Mouse (Mus musculus) hindbrain, postnatal 0 days (tissue): ENCODE data around the gene Cyp2d11. TPM values are rescaled to one million over a fixed set of nuclear protein-coding genes. Genes with fewer than 3 reads are reported as not detected.
"Not testable (repeated sequence)": the region's sequence is repeated elsewhere in the genome, so short reads cannot be mapped to it uniquely, and the experiment has no call there.

Source experiments
- ATAC-seq: fragments of 200-750 bp; cut with Nextera tagmentation; 2 replicates; pipeline ENCODE4 v1.8.0; 2017; ENCODE audit warnings: mild to moderate bottlenecking, moderate TSS enrichment, moderate library complexity
- DNase-seq: peaks from one replicate; pipeline ENCODE4 v3.0.0-alpha.2; 2015; ENCODE audit warnings: low spot score
- H3K27ac ChIP-seq: fragments of 300-500 bp; sonication (generic); 2 replicates; pipeline ENCODE4 v1.5.1; 2014; ENCODE audit warnings: mild to moderate bottlenecking
- H3K27me3 ChIP-seq: fragments of 300-500 bp; sonication (generic); 2 replicates; pipeline ENCODE4 v1.6.1; 2014; ENCODE audit warnings: low read length, mixed read lengths; ENCODE audit not compliant: insufficient read depth
- H3K36me3 ChIP-seq: fragments of 300-500 bp; sonication (generic); 2 replicates; pipeline ENCODE4 v1.6.1; 2014; ENCODE audit warnings: low read length, mixed read lengths; ENCODE audit not compliant: insufficient read depth
- H3K4me1 ChIP-seq: fragments of 300-500 bp; sonication (generic); 2 replicates; pipeline ENCODE4 v1.6.1; 2014; ENCODE audit warnings: antibody characterized with exemption, low read length, mixed read lengths; ENCODE audit not compliant: insufficient read depth
- H3K4me2 ChIP-seq: fragments of 300-500 bp; sonication (generic); 2 replicates; pipeline ENCODE4 v1.6.1; 2014; ENCODE audit warnings: low read depth, mild to moderate bottlenecking, low read length, moderate library complexity, mixed read lengths
- H3K4me3 ChIP-seq: fragments of 300-500 bp; sonication (generic); 2 replicates; pipeline ENCODE4 v1.5.1; 2014; ENCODE audit warnings: low read length
- H3K9ac ChIP-seq: fragments of 300-500 bp; sonication (generic); replicated peaks from 2 replicates; pipeline ENCODE4 v1.6.1; 2014; ENCODE audit warnings: mild to moderate bottlenecking, low read length, moderate library complexity, mixed read lengths
- H3K9me3 ChIP-seq: fragments of 300-500 bp; sonication (generic); 2 replicates; pipeline ENCODE4 v1.6.1; 2016; ENCODE audit warnings: low read length, mixed read lengths
- CTCF ChIP-seq: IDR thresholded peaks from 2 replicates; pipeline ENCODE4 v1.5.1; 2016; ENCODE audit warnings: antibody characterized with exemption, control low read depth, low read depth
- WGBS: fragments of 180-500 bp; shearing (Covaris S2); extraction: QIAGEN DNeasy Blood & Tissue Kit; methylation state at CpG from one replicate; pipeline ENCODE4 v1.1.7; 2014; 5-methylcytosine and 5-hydroxymethylcytosine counted together
- polyA plus RNA-seq: library from polyadenylated mRNA; unstranded; fragments of >200 nt; fragmentation: Nextera tagmentation; extraction: Ambion mirVana; gene quantifications from 2 replicates; pipeline ENCODE4 v1.2.1, GENCODE M21; 2015
- total RNA-seq: library from RNA; depleted of rRNA; stranded (reverse); fragments of >200 nt; gene quantifications from 2 replicates; pipeline ENCODE4 v1.2.3, GENCODE M21; 2014; rRNA removed

The Cyp2d11 gene
- total RNA-seq (not detected in 2 replicates), polyA plus RNA-seq (not detected in 2 replicates)

DNA sequence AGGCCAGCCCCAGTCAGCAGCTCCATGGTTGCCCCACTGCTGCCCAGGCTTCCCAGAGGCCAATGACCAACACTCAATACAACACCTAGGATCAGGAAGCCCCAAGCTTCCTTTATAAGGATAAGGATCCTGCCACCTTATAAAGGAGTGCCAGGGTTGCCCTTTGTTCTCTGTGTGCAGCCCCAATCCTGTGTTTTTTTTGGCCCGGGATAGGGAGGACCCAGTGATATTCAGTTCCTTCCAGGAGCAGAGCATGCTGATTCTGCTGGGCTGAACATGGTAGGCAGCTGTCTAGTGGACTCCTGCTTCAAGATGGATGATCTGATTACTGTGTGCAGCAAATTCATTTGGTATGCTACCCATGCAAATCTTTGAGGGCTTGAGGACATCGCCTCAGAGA is at the start of gene Cyp2d11:
Gene Cyp2d11 (minus strand): TSS at position 101 of the 400 bp plus-strand sequence.
- H3K4me1 ChIP-seq, H3K27me3 ChIP-seq, ATAC-seq, H3K9ac ChIP-seq, H3K4me2 ChIP-seq, H3K27ac ChIP-seq, H3K9me3 ChIP-seq, H3K36me3 ChIP-seq, H3K4me3 ChIP-seq, DNase-seq: not testable (repeated sequence)
- WGBS: 83% methylated on average over 2 of the region's 2 CpGs

- 0 out of 2 replicates have a peak, but pooled peaks have one; percentile 6 for TF ChIP-seq CTCF
These were observed 44.3 kb upstream of the Cyp2d11 start for GRCm38 (mm10) chr15:82437975-82438617.

GRCm38 (mm10) chr15:82435606-82436005 is 41.8 kb upstream of the Cyp2d11 start:
- H3K36me3 ChIP-seq: no peaks in the 10 kb centered on the region
- peaks cover 7% of the 10 kb centered on the region; the same call in 1 of the 2 replicates for H3K9me3 ChIP-seq
- no peak for TF ChIP-seq CTCF
- H3K4me2 ChIP-seq: no peak overlapping the region
- no peak overlapping the region for H3K27ac ChIP-seq
- H3K9ac ChIP-seq: no peak overlapping the region
- no peak overlapping the region for H3K4me3 ChIP-seq
- H3K4me1 ChIP-seq: no peaks in the 10 kb centered on the region
- DNase-seq (no peak), ATAC-seq (no peak)
- H3K27me3 ChIP-seq: no peaks in the 10 kb centered on the region
- WGBS: 95% methylated on average over 2 of the region's 2 CpGs

More at GRCm38 (mm10) chr15:82437975-82438617, 44.3 kb upstream of the Cyp2d11 start:
- H3K36me3 ChIP-seq: no peaks in the 10 kb centered on the region
- H3K4me2 ChIP-seq: no peak overlapping the region
- no peak for DNase-seq
- H3K4me3 ChIP-seq: no peak overlapping the region
- peaks cover 7% of the 10 kb centered on the region; the same call in 1 of the 2 replicates for H3K9me3 ChIP-seq
- no peak for ATAC-seq
- H3K4me1 ChIP-seq: no peaks in the 10 kb centered on the region
- H3K27ac ChIP-seq: no peak overlapping the region
- 72% methylated on average over 5 of the region's 5 CpGs for WGBS
- no peak overlapping the region for H3K9ac ChIP-seq
- H3K27me3 ChIP-seq: no peaks in the 10 kb centered on the region

GRCm38 (mm10) chr15:82435011-82435410 is 41.2 kb upstream of the Cyp2d11 start:
- Histone ChIP-seq H3K27ac (no peak overlapping the region), H3K4me2 (no peak overlapping the region), H3K4me1 (no peaks in the 10 kb centered on the region), H3K9ac (no peak overlapping the region), H3K36me3 (no peaks in the 10 kb centered on the region), H3K27me3 (no peaks in the 10 kb centered on the region), H3K4me3 (no peak overlapping the region), H3K9me3 (peaks cover 7% of the 10 kb centered on the region; the same call in 1 of the 2 replicates)
- 78% methylated on average over 3 of the region's 3 CpGs for WGBS
- DNase-seq: no peak
- no peak for ATAC-seq
- TF ChIP-seq CTCF: no peak

GRCm38 (mm10) chr15:82434541-82434940 is 40.7 kb upstream of the Cyp2d11 start:
- Histone ChIP-seq H3K9ac (no peak overlapping the region), H3K27ac (no peak overlapping the region), H3K36me3 (no peaks in the 10 kb centered on the region), H3K4me1 (no peaks in the 10 kb centered on the region), H3K4me2 (no peak overlapping the region), H3K4me3 (no peak overlapping the region), H3K27me3 (no peaks in the 10 kb centered on the region), H3K9me3 (peaks cover 11% of the 10 kb centered on the region; the same call in 1 of the 2 replicates)
- TF ChIP-seq CTCF: no peak
- no peak for DNase-seq
- WGBS: 87% methylated on average over 3 of the region's 3 CpGs
- ATAC-seq: no peak

GRCm38 (mm10) chr15:82433621-82434020 is 39.8 kb upstream of the Cyp2d11 start:
- DNase-seq (no peak), ATAC-seq (no peak)
- Histone ChIP-seq H3K36me3 (no peaks in the 10 kb centered on the region), H3K4me2 (no peak overlapping the region), H3K9ac (no peak overlapping the region), H3K4me1 (no peaks in the 10 kb centered on the region), H3K9me3 (peaks cover 11% of the 10 kb centered on the region; the same call in 1 of the 2 replicates), H3K27me3 (no peaks in the 10 kb centered on the region), H3K4me3 (no peak overlapping the region), H3K27ac (no peak overlapping the region)
- no peak for TF ChIP-seq CTCF
- 90% methylated on average over 3 of the region's 3 CpGs for WGBS

- Histone ChIP-seq H3K9ac (no peak within 1 kb of the TSS), H3K36me3 (no peaks in the 10 kb centered on the region), H3K9me3 (peaks cover 12% of the 10 kb centered on the region; the same call in 1 of the 2 replicates), H3K27me3 (no peaks in the 10 kb centered on the region), H3K27ac (no peak within 1 kb of the TSS), H3K4me3 (no peak within 1 kb of the TSS), H3K4me1 (no peaks in the 10 kb centered on the region), H3K4me2 (no peak within 1 kb of the TSS)
- ATAC-seq (no peak), DNase-seq (no peak)
- no peak for TF ChIP-seq CTCF
These were observed 39.3 kb upstream of the Cyp2d11 start, which contains the start of gene Cyp2d9 for GRCm38 (mm10) chr15:82433137-82433536. Cyp2d9 (plus strand) TSS chr15:82433437.
